Mouse (Mus musculus): ENCODE measurements around the gene Foxp1. TPM values are rescaled to one million over a fixed set of nuclear protein-coding genes. Genes with fewer than 3 reads are reported as not detected.

Gene Foxp1
- polyA plus RNA-seq, 1 experiment from 2014 or later, result 77.4 TPM

DNA sequence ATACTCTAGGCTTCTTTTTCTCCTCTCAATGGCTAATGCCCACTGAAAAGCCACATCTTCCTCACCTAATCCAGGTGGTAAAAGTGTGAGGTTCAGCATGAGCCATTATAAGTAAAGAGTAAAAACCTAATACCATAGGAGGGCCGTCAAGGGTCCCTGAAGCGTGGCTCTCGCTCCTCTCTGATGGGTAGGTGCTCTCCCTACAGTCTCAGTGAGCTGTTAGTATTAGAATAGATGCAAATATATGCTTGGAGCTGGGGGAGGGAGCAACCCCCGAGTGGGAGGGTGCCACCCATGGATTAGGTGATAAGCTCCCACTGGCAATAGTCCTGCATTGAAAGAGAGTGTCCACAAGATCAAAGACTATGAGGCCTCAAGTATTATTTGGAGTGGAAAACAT lies 527.6 kb downstream of the Foxp1 start:
- peaks cover 29% of the 10 kb centered on the region for H3K4me1 ChIP-seq (replicated peaks)
- ATAC-seq (ENCODE audit: insufficient number of reproducible peaks, insufficient read depth, low FRiP score, low TSS enrichment, low read depth), result no peak
- WGBS, result 77% methylated on average over 4 of the region's 4 CpGs

DNA sequence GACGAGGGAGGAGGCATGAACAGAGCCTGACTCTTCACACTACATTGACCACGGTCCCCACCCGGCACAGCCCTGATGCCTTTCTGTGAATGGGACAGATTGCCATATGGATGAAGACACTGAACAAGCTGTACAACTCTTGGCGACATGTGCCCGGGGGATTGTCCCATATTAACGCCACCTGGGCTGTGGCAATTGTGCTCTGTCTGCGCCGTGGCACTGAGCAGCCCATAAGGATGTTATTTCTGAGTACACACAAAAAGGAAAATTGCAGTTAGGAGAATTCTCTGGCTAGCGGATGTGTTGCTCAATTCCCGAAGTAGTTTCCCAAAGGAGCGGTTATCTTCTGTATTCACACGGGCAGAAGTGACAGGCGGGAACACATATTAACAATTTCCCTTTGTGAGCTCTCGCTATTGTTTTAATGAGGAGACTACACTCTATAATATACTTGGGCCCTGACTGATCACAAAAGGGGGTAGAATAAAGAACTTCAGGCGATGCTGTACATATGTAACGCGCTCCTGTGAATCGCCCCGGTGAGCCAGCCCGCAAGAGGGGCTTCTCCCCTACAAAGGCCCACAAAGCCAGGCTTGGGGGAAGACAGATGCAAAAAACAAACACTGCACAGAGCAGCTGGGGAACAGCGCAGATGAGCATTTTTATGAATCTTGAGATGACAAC lies 528.3 kb downstream of the Foxp1 start:
- WGBS, result 85% methylated on average over 21 of the region's 21 CpGs
- H3K9me3 ChIP-seq, result no peaks in the 10 kb centered on the region
- no peak overlapping the region for H3K4me3 ChIP-seq (replicated peaks)
- H3K4me2 ChIP-seq, result no peak overlapping the region
- peaks cover 23% of the 10 kb centered on the region for H3K4me1 ChIP-seq (replicated peaks)
- no peaks in the 10 kb centered on the region for H3K36me3 ChIP-seq
- H3K27me3 ChIP-seq, result 0 out of 2 replicates have a peak, but pooled peaks cover 3% of the 10 kb centered on the region
- H3K27ac ChIP-seq, result no peak overlapping the region
- no peak overlapping the region for H3K9ac ChIP-seq (replicated peaks)
- no peak for ATAC-seq (ENCODE audit: insufficient number of reproducible peaks, insufficient read depth, low FRiP score, low TSS enrichment, low read depth)

More for the DNA sequence above, 527.6 kb downstream of the Foxp1 start:
- no peak overlapping the region for H3K27ac ChIP-seq
- no peak overlapping the region for H3K4me2 ChIP-seq
- H3K27me3 ChIP-seq, result 0 out of 2 replicates have a peak, but pooled peaks cover 5% of the 10 kb centered on the region
- H3K36me3 ChIP-seq, result no peaks in the 10 kb centered on the region
- H3K9ac ChIP-seq (replicated peaks), result no peak overlapping the region
- no peaks in the 10 kb centered on the region for H3K9me3 ChIP-seq
- H3K4me3 ChIP-seq (replicated peaks), result no peak overlapping the region

DNA sequence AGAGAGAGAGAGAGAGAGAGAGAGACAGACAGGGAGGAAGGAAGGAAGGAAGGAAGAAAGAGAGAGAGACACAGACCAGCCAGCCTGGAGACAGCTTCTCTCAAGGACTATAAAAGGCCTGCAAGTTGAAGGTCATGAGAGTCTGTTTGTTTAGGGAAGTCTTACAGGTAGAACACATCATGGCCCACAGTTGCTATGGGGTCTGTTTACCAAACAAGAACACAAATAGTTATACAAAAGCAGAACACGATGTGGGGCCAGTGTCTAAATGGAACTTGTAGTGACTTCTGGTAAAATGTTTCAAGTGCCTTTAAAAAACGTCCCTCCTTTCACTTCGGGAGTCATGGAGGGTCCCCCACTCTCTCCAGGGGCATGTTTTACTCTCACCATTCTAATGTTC lies 529.3 kb downstream of the Foxp1 start:
- Histone ChIP-seq H3K27me3 (0 out of 2 replicates have a peak, but pooled peaks cover 3% of the 10 kb centered on the region), H3K4me2 (no peak overlapping the region), H3K4me1 (replicated peaks) (peaks cover 20% of the 10 kb centered on the region), H3K36me3 (no peaks in the 10 kb centered on the region), H3K9ac (replicated peaks) (no peak overlapping the region), H3K27ac (no peak overlapping the region), H3K4me3 (replicated peaks) (no peak overlapping the region), H3K9me3 (no peaks in the 10 kb centered on the region)
- ATAC-seq (ENCODE audit: insufficient number of reproducible peaks, insufficient read depth, low FRiP score, low TSS enrichment, low read depth), result no peak
- 72% methylated on average over 3 of the region's 3 CpGs for WGBS

- no peak overlapping the region for H3K9ac ChIP-seq (replicated peaks)
- no peaks in the 10 kb centered on the region for H3K36me3 ChIP-seq
- WGBS, result 84% methylated on average over 7 of the region's 7 CpGs
- no peaks in the 10 kb centered on the region for H3K9me3 ChIP-seq
- peaks cover 17% of the 10 kb centered on the region for H3K4me1 ChIP-seq (replicated peaks)
- no peak overlapping the region for H3K4me3 ChIP-seq (replicated peaks)
- no peak overlapping the region for H3K4me2 ChIP-seq
- H3K27me3 ChIP-seq, result 0 out of 2 replicates have a peak, but pooled peaks cover 3% of the 10 kb centered on the region
- no peak overlapping the region for H3K27ac ChIP-seq
- no peak for ATAC-seq (ENCODE audit: insufficient number of reproducible peaks, insufficient read depth, low FRiP score, low TSS enrichment, low read depth)
These were observed 529.8 kb downstream of the Foxp1 start for GRCm38 (mm10) chr6:98992772-98993147.

GRCm38 (mm10) chr6:98991900-98992771 lies 530.4 kb downstream of the Foxp1 start:
- 75% methylated on average over 5 of the region's 5 CpGs for WGBS
- 0 out of 2 replicates have a peak, but pooled peaks cover 3% of the 10 kb centered on the region for H3K27me3 ChIP-seq
- no peak overlapping the region for H3K4me2 ChIP-seq

DNA sequence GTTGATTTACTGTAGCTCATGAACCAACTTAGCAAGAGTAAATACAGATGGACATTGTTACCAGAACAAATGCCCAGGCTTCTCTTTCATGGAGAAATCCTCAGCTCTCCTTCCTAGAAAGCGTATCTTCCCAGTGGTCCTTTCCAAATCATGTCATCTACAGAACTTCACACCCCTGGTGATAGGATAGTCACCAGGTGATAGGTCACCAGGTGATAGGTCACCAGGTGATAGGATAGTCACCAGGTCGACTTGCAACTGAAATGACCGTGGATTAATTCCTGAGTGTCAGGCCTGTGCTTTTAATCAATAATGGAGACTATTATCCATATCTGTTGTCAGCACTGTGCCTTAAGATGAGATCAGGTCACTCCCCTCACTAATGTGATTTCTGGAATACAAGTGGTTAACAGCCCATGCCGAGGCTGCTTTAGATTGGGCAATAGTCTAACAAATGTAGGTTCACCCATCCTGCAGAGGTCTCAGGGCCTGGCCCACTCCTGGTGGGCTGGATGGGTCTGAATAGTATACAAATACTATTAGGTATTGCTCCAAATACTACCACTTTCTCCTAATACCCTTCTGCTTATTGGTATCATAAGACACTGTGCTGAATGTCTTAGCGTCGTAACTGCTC lies 534.9 kb downstream of the Foxp1 start:
- 85% methylated on average over 6 of the region's 6 CpGs for WGBS
- peaks cover 4% of the 10 kb centered on the region for H3K4me1 ChIP-seq (replicated peaks)

More at GRCm38 (mm10) chr6:98991900-98992771, 530.4 kb downstream of the Foxp1 start:
- no peak overlapping the region for H3K27ac ChIP-seq
- H3K9me3 ChIP-seq, result no peaks in the 10 kb centered on the region
- H3K4me3 ChIP-seq (replicated peaks), result no peak overlapping the region
- no peak overlapping the region for H3K9ac ChIP-seq (replicated peaks)
- ATAC-seq (ENCODE audit: insufficient number of reproducible peaks, insufficient read depth, low FRiP score, low TSS enrichment, low read depth), result no peak
- peaks cover 16% of the 10 kb centered on the region for H3K4me1 ChIP-seq (replicated peaks)
- H3K36me3 ChIP-seq, result no peaks in the 10 kb centered on the region

GRCm38 (mm10) chr6:98985452-98985851 lies 537.1 kb downstream of the Foxp1 start:
- Histone ChIP-seq H3K27ac (no peak overlapping the region), H3K36me3 (no peaks in the 10 kb centered on the region), H3K9me3 (no peaks in the 10 kb centered on the region), H3K27me3 (no peaks in the 10 kb centered on the region), H3K4me2 (no peak overlapping the region), H3K4me3 (replicated peaks) (no peak overlapping the region), H3K4me1 (replicated peaks) (no peaks in the 10 kb centered on the region; the same call in 1 of the 2 replicates), H3K9ac (replicated peaks) (no peak overlapping the region)
- no peak for ATAC-seq (ENCODE audit: insufficient number of reproducible peaks, insufficient read depth, low FRiP score, low TSS enrichment, low read depth)
- WGBS, result 88% methylated on average over 2 of the region's 2 CpGs

More for the DNA sequence above, 534.9 kb downstream of the Foxp1 start:
- Histone ChIP-seq H3K4me3 (replicated peaks) (no peak overlapping the region), H3K9ac (replicated peaks) (no peak overlapping the region), H3K27me3 (no peaks in the 10 kb centered on the region), H3K9me3 (no peaks in the 10 kb centered on the region), H3K36me3 (no peaks in the 10 kb centered on the region), H3K27ac (no peak overlapping the region), H3K4me2 (no peak overlapping the region)
- ATAC-seq (ENCODE audit: insufficient number of reproducible peaks, insufficient read depth, low FRiP score, low TSS enrichment, low read depth), result no peak

- Histone ChIP-seq H3K27ac (no peak overlapping the region), H3K9me3 (no peaks in the 10 kb centered on the region), H3K4me1 (replicated peaks) (no peaks in the 10 kb centered on the region), H3K27me3 (no peaks in the 10 kb centered on the region), H3K4me3 (replicated peaks) (no peak overlapping the region), H3K9ac (replicated peaks) (no peak overlapping the region), H3K36me3 (no peaks in the 10 kb centered on the region), H3K4me2 (no peak overlapping the region)
- 61% methylated on average over 6 of the region's 6 CpGs for WGBS
- no peak for ATAC-seq (ENCODE audit: insufficient number of reproducible peaks, insufficient read depth, low FRiP score, low TSS enrichment, low read depth)
These were observed 537.9 kb downstream of the Foxp1 start for GRCm38 (mm10) chr6:98984626-98985025.

- WGBS, result 79% methylated on average over 2 of the region's 2 CpGs
- H3K4me1 ChIP-seq (replicated peaks), result no peaks in the 10 kb centered on the region
- H3K27me3 ChIP-seq, result no peaks in the 10 kb centered on the region
- H3K36me3 ChIP-seq, result no peaks in the 10 kb centered on the region
- H3K9me3 ChIP-seq, result no peaks in the 10 kb centered on the region
- H3K27ac ChIP-seq, result no peak overlapping the region
- H3K4me3 ChIP-seq (replicated peaks), result no peak overlapping the region
- H3K4me2 ChIP-seq, result no peak overlapping the region
- no peak for ATAC-seq (ENCODE audit: insufficient number of reproducible peaks, insufficient read depth, low FRiP score, low TSS enrichment, low read depth)
- H3K9ac ChIP-seq (replicated peaks), result no peak overlapping the region
These were observed 538.5 kb downstream of the Foxp1 start for GRCm38 (mm10) chr6:98984026-98984425.

DNA sequence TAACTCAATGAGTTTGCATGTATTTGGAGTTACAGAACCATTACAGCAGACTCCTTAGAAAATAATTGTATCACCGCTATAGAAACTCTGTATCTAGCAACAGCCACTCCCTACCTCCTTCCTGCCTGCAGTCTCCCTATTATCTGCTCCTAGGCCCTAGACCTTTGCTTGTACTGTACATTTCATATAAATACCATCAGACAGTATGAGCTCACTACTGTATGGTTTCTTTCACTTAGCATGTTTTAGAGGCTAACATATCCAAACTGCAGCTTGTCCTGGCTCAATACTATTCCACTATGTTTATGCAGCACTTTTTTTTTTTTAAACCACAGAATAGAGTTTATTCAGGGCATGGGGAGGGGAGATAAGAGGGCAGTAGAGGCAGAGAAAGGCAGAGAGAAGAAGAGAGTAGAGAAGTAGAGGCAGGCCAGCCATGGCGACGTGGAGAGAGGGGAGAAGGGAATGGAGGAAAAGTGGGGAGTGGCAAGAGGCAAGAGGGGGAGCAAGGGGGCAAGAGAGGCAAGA lies 539.1 kb downstream of the Foxp1 start:
- no peak overlapping the region for H3K27ac ChIP-seq
- WGBS, result 93% methylated on average over 3 of the region's 3 CpGs
- ATAC-seq (ENCODE audit: insufficient number of reproducible peaks, insufficient read depth, low FRiP score, low TSS enrichment, low read depth), result no peak

DNA sequence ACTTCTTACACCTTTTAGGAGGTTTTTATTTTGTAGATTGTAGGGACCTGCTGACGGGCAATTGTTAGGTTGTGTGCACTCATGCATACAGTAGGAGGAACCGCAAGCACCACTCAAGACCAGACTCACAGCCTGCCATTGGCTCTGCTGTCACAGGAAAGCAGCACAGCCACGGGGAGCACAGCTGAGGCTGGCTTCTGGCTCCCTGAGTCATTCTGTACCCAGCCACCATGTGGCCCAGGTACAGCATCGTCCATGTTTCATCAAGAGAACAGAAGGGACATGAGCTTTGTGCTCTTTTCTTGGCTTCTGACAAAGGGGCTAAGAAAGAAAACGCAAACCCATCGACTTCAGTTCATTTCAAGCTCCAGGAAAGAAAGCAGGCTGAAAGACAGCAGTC lies 541.3 kb downstream of the Foxp1 start:
- Histone ChIP-seq H3K27ac (no peak overlapping the region), H3K36me3 (peaks cover 19% of the 10 kb centered on the region), H3K27me3 (no peaks in the 10 kb centered on the region), H3K4me1 (replicated peaks) (no peaks in the 10 kb centered on the region), H3K4me3 (replicated peaks) (no peak overlapping the region), H3K9ac (replicated peaks) (no peak overlapping the region), H3K9me3 (no peaks in the 10 kb centered on the region), H3K4me2 (no peak overlapping the region)
- no peak for ATAC-seq (ENCODE audit: insufficient number of reproducible peaks, insufficient read depth, low FRiP score, low TSS enrichment, low read depth)
- WGBS, result 88% methylated on average over 6 of the region's 6 CpGs

More for the DNA sequence above, 539.1 kb downstream of the Foxp1 start:
- Histone ChIP-seq H3K27me3 (no peaks in the 10 kb centered on the region), H3K4me1 (replicated peaks) (no peaks in the 10 kb centered on the region), H3K4me3 (replicated peaks) (no peak overlapping the region), H3K36me3 (no peaks in the 10 kb centered on the region), H3K9ac (replicated peaks) (no peak overlapping the region), H3K4me2 (no peak overlapping the region), H3K9me3 (no peaks in the 10 kb centered on the region)

Measured in limb, embryonic 12.5 days (tissue).